Mouse (Mus musculus) liver, embryonic 14.5 days (tissue): ENCODE results near the gene Ncor1. TPM values are rescaled to one million over a fixed set of nuclear protein-coding genes. Genes with fewer than 3 reads are reported as not detected.

Source experiments
- ATAC-seq: fragments of 200-750 bp; cut with Nextera tagmentation; 2 replicates; pipeline ENCODE4 v1.8.0; 2017; ENCODE audit warnings: moderate number of reproducible peaks, mild to moderate bottlenecking, moderate library complexity; ENCODE audit not compliant: insufficient read depth
- DNase-seq, 3 experiments: peaks; one replicate each; pipeline ENCODE4 v3.0.0-alpha.2; 2012 to 2013; ENCODE audit warnings: low read depth in 3 of 3, low spot score in 3 of 3
- H3K27ac ChIP-seq: fragments of 300-500 bp; sonication (generic); 2 replicates; pipeline ENCODE4 v1.5.1; 2014; ENCODE audit warnings: moderate library complexity, mild to moderate bottlenecking, control low read depth, inconsistent platforms
- H3K27me3 ChIP-seq: fragments of 300-500 bp; sonication (generic); 2 replicates; pipeline ENCODE4 v1.6.1; 2014; ENCODE audit warnings: mild to moderate bottlenecking, low read length, moderate library complexity; ENCODE audit not compliant: control insufficient read depth, insufficient read depth
- H3K36me3 ChIP-seq: fragments of 300-500 bp; sonication (generic); replicated peaks from 2 replicates; pipeline ENCODE4 v1.6.1; 2014; ENCODE audit warnings: low read depth; ENCODE audit not compliant: control insufficient read depth, insufficient read depth
- H3K4me1 ChIP-seq, 2 experiments: fragments of 200-500 bp in 1 of 2; fragments of 300-500 bp in 1 of 2; sonication (generic) in 1 of 2; replicated peaks; 2 replicates each; pipeline ENCODE4 v1.6.1; 2012 to 2014; ENCODE audit warnings: antibody characterized with exemption in 1 of 2, inconsistent platforms in 1 of 2, low read length in 1 of 2; ENCODE audit not compliant: control insufficient read depth in 2 of 2, insufficient read depth in 2 of 2
- H3K4me2 ChIP-seq: fragments of 300-500 bp; sonication (generic); 2 replicates; pipeline ENCODE4 v1.6.1; 2014; ENCODE audit warnings: low read depth, mild to moderate bottlenecking, control low read depth, moderate library complexity
- H3K4me3 ChIP-seq, 2 experiments: fragments of 200-500 bp in 1 of 2; fragments of 300-500 bp in 1 of 2; sonication (generic) in 1 of 2; 2 replicates each; pipeline ENCODE4 v1.5.1; 2012 to 2014; ENCODE audit warnings: low read depth in 2 of 2, low read length in 2 of 2, mild to moderate bottlenecking in 2 of 2, control low read depth in 1 of 2, inconsistent platforms in 1 of 2, moderate library complexity in 1 of 2; ENCODE audit not compliant: insufficient read depth in 1 of 2
- H3K9ac ChIP-seq: fragments of 300-500 bp; sonication (generic); replicated peaks from 2 replicates; pipeline ENCODE4 v1.6.1; 2014; ENCODE audit warnings: mild to moderate bottlenecking, control low read depth, moderate library complexity
- H3K9me3 ChIP-seq: fragments of 300-500 bp; sonication (generic); 2 replicates; pipeline ENCODE4 v1.6.1; 2016; ENCODE audit warnings: low read length, mixed read lengths; ENCODE audit not compliant: control insufficient read depth
- CTCF ChIP-seq: IDR thresholded peaks from 2 replicates; pipeline ENCODE4 v1.5.1; 2016; ENCODE audit warnings: antibody characterized with exemption, low read depth, control low read depth
- EP300 ChIP-seq: IDR thresholded peaks from 2 replicates; pipeline ENCODE4 v1.6.1; 2016; ENCODE audit warnings: antibody characterized with exemption, low read depth
- WGBS: fragments of 180-500 bp; shearing (Covaris S2); extraction: QIAGEN DNeasy Blood & Tissue Kit; methylation state at CpG from one replicate; pipeline ENCODE4 v1.1.7; 2014; ENCODE audit not compliant: insufficient replicate concordance; 5-methylcytosine and 5-hydroxymethylcytosine counted together
- polyA plus RNA-seq, 2 experiments: library from polyadenylated mRNA; depleted of rRNA in 1 of 2; stranded (reverse) in 1 of 2; unstranded in 1 of 2; fragments of >200 nt; fragmentation: Nextera tagmentation in 1 of 2; extraction: Ambion mirVana in 1 of 2; gene quantifications; 2 replicates each; pipeline versions ENCODE4 v1.2.1 to v1.2.3; 2012 to 2014

Ncor1 gene
- polyA plus RNA-seq, 2 experiments, result 37.1 to 54.3 TPM

DNA sequence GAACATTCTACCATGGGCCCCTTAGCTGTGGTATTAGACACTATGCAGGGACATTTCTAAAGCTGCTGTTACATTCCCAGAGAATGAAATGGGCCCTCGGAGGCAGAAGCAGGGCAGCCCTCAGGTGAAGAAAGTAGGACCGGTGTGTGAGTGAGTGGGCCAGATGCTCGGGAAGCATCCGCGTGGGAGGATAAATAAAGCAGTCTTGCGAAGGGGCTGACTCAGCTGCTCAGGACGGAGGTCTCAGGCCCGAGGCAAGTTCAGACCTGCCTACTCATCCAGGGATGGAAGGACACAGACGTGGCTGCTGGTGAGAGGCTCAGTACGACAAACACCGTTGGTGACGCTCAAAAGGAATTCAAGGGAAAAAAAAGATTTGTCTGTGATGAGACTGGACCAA is 189.2 kb downstream of the Ncor1 start:
- Histone ChIP-seq H3K36me3 (no peaks in the 10 kb centered on the region), H3K27ac (no peak overlapping the region), H3K27me3 (no peaks in the 10 kb centered on the region), H3K4me3 (no peak overlapping the region), H3K4me1 (no peaks in the 10 kb centered on the region), H3K9ac (no peak overlapping the region), H3K9me3 (no peaks in the 10 kb centered on the region), H3K4me2 (no peak overlapping the region)
- 75% methylated on average over 12 of the region's 12 CpGs for WGBS
- ATAC-seq, result no peak
- no peak for DNase-seq
- TF ChIP-seq EP300 (no peak), CTCF (no peak)

DNA sequence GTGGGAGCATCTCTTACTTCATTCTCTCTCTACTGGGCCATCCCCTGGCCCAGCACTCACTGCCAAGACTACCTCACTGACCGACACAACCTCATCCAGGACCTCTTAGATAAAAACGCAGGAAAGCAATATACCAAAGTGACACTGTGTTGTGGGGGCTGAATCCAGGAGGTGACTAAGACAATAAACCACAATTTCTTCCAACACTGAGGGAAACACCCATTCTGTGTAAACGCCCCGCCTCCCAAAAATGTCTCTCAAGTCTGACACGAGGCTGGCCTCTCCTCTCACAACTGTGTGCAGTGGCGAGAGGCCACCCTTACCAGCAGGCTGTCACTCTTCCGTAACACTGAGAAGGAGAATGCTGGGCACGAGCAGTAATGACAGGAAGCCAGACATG is 190.0 kb downstream of the Ncor1 start:
- Histone ChIP-seq H3K9me3 (no peaks in the 10 kb centered on the region), H3K4me2 (no peak overlapping the region), H3K27me3 (no peaks in the 10 kb centered on the region), H3K27ac (no peak overlapping the region), H3K36me3 (no peaks in the 10 kb centered on the region), H3K4me1 (no peaks in the 10 kb centered on the region), H3K4me3 (no peak overlapping the region), H3K9ac (no peak overlapping the region)
- 43% methylated on average over 8 of the region's 8 CpGs for WGBS
- ATAC-seq (no peak), DNase-seq (no peak)
- TF ChIP-seq CTCF (no peak), EP300 (no peak)

DNA sequence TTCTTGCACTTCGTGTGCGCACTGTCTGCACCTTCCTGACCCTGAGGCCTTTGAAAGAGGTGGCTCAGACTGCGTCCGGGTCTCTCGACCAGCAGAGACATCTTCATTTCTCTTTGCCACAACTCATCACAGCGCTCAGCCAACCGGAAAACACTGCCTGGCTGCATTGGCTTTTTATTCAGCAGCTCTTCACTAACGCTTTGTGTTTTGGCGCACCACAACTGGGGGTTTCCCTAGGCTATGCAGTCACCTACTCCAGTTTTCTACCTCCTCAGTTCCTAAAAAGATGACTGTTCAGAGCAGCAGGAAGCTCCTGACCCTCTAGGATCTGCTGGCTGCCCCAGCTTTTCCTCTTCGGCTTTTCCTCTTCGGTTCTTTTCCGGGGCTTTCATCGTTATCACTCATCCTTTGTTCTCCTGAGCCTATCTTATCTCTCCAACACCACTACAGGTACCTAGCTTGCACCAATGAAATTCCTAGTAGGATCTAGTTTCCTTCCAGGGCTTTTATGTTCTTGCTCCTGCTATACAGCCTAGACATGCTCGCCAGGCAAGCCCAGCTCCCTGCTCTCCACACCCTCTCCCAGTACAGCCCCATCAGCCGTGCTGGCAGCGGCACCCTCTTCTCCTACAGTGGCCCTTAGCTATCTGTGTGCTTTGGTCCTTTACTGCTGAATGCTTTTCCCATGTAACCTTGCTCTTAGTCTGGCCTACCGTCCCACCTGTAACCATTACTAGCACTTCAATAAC is 191.7 kb downstream of the Ncor1 start:
- no peak overlapping the region for H3K4me3 ChIP-seq
- ATAC-seq (no peak), DNase-seq (no peak)
- no peak overlapping the region for H3K9ac ChIP-seq
- no peaks in the 10 kb centered on the region for H3K9me3 ChIP-seq
- H3K4me2 ChIP-seq, result no peak overlapping the region
- no peaks in the 10 kb centered on the region for H3K27me3 ChIP-seq
- WGBS, result 62% methylated on average over 17 of the region's 17 CpGs
- no peaks in the 10 kb centered on the region for H3K4me1 ChIP-seq
- no peak overlapping the region for H3K27ac ChIP-seq
- H3K36me3 ChIP-seq, result no peaks in the 10 kb centered on the region
- no peak for TF ChIP-seq EP300
- TF ChIP-seq CTCF, result no peak

Other genes with a start within 250 kb of the Ncor1 start
- 0.31 and 0.42 TPM in 2 replicates for gene Adora2b, start 209.6 kb downstream of the Ncor1 start, polyA plus RNA-seq (2012; rRNA removed)
- 0.29 and 1.2 TPM in 2 replicates for gene Adora2b, start 209.6 kb downstream of the Ncor1 start, polyA plus RNA-seq (2014; fragmentation: Nextera tagmentation; extraction: Ambion mirVana)
- gene Zswim7, start 177.2 kb downstream of the Ncor1 start, polyA plus RNA-seq (2012; rRNA removed), result 7.3 and 7.9 TPM in 2 replicates
- 10.7 and 11.4 TPM in 2 replicates for gene Zswim7, start 177.2 kb downstream of the Ncor1 start, polyA plus RNA-seq (2014; fragmentation: Nextera tagmentation; extraction: Ambion mirVana)
- 1.1 and 1.8 TPM in 2 replicates for gene Ttc19, start 177.1 kb downstream of the Ncor1 start, polyA plus RNA-seq (2012; rRNA removed)
- 1.7 and 1.8 TPM in 2 replicates for gene Ttc19, start 177.1 kb downstream of the Ncor1 start, polyA plus RNA-seq (2014; fragmentation: Nextera tagmentation; extraction: Ambion mirVana)
- gene Pigl, start 81 bp downstream of the Ncor1 start, polyA plus RNA-seq (2012; rRNA removed), result 3.5 and 3.9 TPM in 2 replicates
- 4.1 and 4.3 TPM in 2 replicates for gene Pigl, start 81 bp downstream of the Ncor1 start, polyA plus RNA-seq (2014; fragmentation: Nextera tagmentation; extraction: Ambion mirVana)
- gene Cenpv, start 80.7 kb upstream of the Ncor1 start, polyA plus RNA-seq (2012; rRNA removed), result 23.4 and 26.6 TPM in 2 replicates
- gene Cenpv, start 80.7 kb upstream of the Ncor1 start, polyA plus RNA-seq (2014; fragmentation: Nextera tagmentation; extraction: Ambion mirVana), result 21.8 and 22.3 TPM in 2 replicates
- 1,013 and 1,031 TPM in 2 replicates for gene Ubb, start 92.6 kb upstream of the Ncor1 start, polyA plus RNA-seq (2012; rRNA removed)
- gene Ubb, start 92.6 kb upstream of the Ncor1 start, polyA plus RNA-seq (2014; fragmentation: Nextera tagmentation; extraction: Ambion mirVana), result 1,383 and 1,393 TPM in 2 replicates
- 3.5 and 4.2 TPM in 2 replicates for gene Trpv2, start 115.9 kb upstream of the Ncor1 start, polyA plus RNA-seq (2012; rRNA removed)
- gene Trpv2, start 115.9 kb upstream of the Ncor1 start, polyA plus RNA-seq (2014; fragmentation: Nextera tagmentation; extraction: Ambion mirVana), result 4.6 and 4.8 TPM in 2 replicates
- gene Lrrc75a, start 190.0 kb upstream of the Ncor1 start, polyA plus RNA-seq (2012; rRNA removed), result 0.93 and 1.1 TPM in 2 replicates
- gene Lrrc75a, start 190.0 kb upstream of the Ncor1 start, polyA plus RNA-seq (2014; fragmentation: Nextera tagmentation; extraction: Ambion mirVana), result 0.99 and 1.3 TPM in 2 replicates
- gene Mmgt2, start 190.1 kb upstream of the Ncor1 start, polyA plus RNA-seq (2012; rRNA removed), result 8.1 and 8.9 TPM in 2 replicates
- gene Mmgt2, start 190.1 kb upstream of the Ncor1 start, polyA plus RNA-seq (2014; fragmentation: Nextera tagmentation; extraction: Ambion mirVana), result 8.8 and 8.9 TPM in 2 replicates